Mouse (Mus musculus) brain, embryonic 14.5 days (tissue): ENCODE measurements at regions not wholly inside any gene's neighbourhood (a gene's known extent, or its start where the extent isn't known, plus 50 kb on each side); places are given as distances from the start of the nearest gene placed in this dataset.

Experiments
- CTCF ChIP-seq: fragments of 200-500 bp; IDR thresholded peaks from 2 replicates; pipeline ENCODE4 v1.5.1; 2012; ENCODE audit warnings: inconsistent platforms, mild to moderate bottlenecking, moderate library complexity, borderline replicate concordance; ENCODE audit not compliant: insufficient read depth, insufficient read length; ENCODE audit errors: extremely low read depth
- POLR2A ChIP-seq: fragments of 200-500 bp; IDR thresholded peaks from 2 replicates; pipeline ENCODE4 v1.6.1; 2012; ENCODE audit warnings: mild to moderate bottlenecking, inconsistent platforms, borderline replicate concordance; ENCODE audit not compliant: poor library complexity, insufficient read depth, insufficient read length, severe bottlenecking; ENCODE audit errors: extremely low read depth

- no peak for TF ChIP-seq CTCF
- TF ChIP-seq POLR2A, result no peak
These were observed 382.6 kb downstream of the Sorl1 start for GRCm38 (mm10) chr9:41741500-41741899.
